Mouse (Mus musculus) liver, adult 10 weeks (tissue): Measurements from ENCODE around the gene 4930433I11Rik. TPM values are rescaled to one million over a fixed set of nuclear protein-coding genes. Genes with fewer than 3 reads are reported as not detected.

ENCODE experiments used
- polyA plus RNA-seq: library from polyadenylated mRNA; stranded (reverse); fragments of 350-450 nt; fragmentation: Illumina TruSeq; extraction: RNeasy Lipid Tissue Mini Kit (QIAGEN cat#74804); gene quantifications from one replicate; pipeline ENCODE4 v1.2.3, GENCODE M21; 2014; ENCODE audit warnings: low read depth, low replicate concordance

Gene 4930433I11Rik
- not detected for polyA plus RNA-seq

DNA sequence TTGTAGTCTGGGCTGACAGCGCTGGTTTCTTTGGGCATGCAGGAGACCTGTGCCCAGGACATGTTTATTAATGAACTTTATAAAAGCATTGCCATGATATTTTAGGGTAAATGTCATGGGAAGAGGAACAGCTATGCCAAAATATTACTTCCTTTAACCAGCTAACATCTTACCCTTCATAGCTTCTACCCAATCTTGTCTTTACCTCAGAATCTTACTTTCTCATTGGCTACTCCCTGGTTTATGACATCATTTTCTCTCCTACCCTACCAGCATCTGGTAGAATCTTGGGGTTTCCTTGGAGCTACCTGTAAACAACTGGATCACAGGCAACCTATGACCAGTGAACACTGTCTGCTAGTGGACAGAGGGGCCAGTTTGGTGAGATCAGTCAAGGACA lies at the start of gene 4930433I11Rik:
Gene 4930433I11Rik, plus strand, starts transcription at position 301 of the 400 bp plus-strand sequence.

DNA sequence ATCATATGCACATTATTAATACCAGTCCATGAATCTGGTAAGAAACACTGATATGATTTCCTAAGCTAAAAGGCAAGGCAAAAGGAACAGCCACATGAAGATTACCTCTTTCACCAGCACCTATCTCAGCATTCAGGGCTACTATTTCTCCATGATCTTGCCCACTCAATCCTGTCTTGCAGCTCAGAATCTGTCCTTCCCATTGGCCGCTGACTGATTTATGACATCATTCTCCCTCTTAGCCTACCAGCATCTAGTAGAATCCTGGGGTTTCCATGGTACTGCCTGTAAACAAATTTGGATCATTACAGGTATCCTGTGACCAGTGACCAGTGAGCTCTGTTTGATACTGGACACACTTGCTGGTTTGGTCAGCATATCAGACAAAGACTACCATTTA lies 45.1 kb downstream of the 4930433I11Rik start, which contains the start of gene Gm4884:
Gene Gm4884, plus strand, starts transcription at position 301 of the 400 bp plus-strand sequence.

Other genes starting within 250 kb of the 4930433I11Rik start
- not detected for gene Vstm2b, start 89.2 kb upstream of the 4930433I11Rik start, polyA plus RNA-seq
- gene Gm4884, start 45.2 kb downstream of the 4930433I11Rik start, polyA plus RNA-seq, result not detected
- not detected for gene Gm5592, start 166.3 kb downstream of the 4930433I11Rik start, polyA plus RNA-seq